Mouse (Mus musculus): ENCODE data around the gene Tnfrsf25.

The Tnfrsf25 gene

DNA sequence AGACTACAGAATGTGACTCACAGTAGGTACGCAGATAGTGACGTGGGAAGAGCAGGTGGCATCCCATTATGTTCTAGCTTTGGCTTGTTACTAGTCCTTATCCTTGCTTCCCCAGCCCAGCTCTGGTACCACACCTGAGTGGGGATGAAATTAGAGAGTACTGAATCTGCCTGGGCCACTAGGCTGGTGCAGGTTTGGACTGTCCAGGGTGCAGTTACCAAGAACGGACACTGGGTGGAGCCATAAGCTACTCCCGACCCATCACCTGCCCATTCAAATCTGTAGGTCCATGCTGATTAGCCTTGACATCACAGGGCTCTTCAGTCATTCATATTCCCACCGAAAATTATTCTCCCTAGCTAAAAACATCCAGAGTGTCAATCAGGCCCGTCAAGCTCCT, 24.7 kb downstream of the Tnfrsf25 start:
- DNase-seq (ENCODE audit: extremely low spot score, low spot score), result peak; percentile 59

GRCm38 (mm10) chr4:152141521-152142135, 25.9 kb downstream of the Tnfrsf25 start:
- DNase-seq (ENCODE audit: extremely low spot score, low spot score), result no peak

- no peak for DNase-seq (ENCODE audit: extremely low spot score, low spot score)
Measured at GRCm38 (mm10) chr4:152143632-152144031, 27.9 kb downstream of the Tnfrsf25 start.

GRCm38 (mm10) chr4:152145473-152145872, 29.7 kb downstream of the Tnfrsf25 start:
- DNase-seq (ENCODE audit: extremely low spot score, low spot score), result no peak

- no peak for DNase-seq (ENCODE audit: extremely low spot score, low spot score)
Measured at GRCm38 (mm10) chr4:152146033-152146827, 30.5 kb downstream of the Tnfrsf25 start.

- no peak for DNase-seq (ENCODE audit: extremely low spot score, low spot score)
Measured at GRCm38 (mm10) chr4:152150546-152150945, 34.8 kb downstream of the Tnfrsf25 start.

DNA sequence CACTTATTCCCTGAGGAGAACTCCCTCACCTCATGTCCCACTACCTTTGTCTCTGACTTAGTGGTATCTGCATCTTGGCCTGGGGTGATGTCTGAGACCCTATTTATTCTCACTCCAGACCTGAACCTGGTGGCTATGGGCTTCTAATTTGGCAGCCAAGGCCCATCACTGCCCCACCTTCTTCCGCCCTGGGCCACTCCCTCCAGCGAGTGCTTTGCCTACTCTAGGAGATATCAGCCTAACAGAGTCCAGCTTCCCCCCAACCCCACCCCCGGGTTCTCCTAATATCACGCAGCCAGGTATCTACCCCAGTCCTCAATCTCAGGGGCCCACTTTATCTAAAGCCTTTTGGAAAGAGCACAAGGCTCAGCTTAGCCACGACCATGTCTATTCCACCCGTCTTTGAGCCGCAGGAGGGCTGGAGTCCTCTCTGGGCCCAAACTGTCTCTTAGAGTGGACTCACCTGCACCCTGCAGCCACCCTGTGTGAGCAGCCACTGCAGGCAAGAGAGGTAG, 35.8 kb downstream of the Tnfrsf25 start:
- no peak for DNase-seq (ENCODE audit: extremely low spot score, low spot score)

- peak; percentile 69 for DNase-seq (ENCODE audit: extremely low spot score, low spot score)
Measured at GRCm38 (mm10) chr4:152151966-152152544, 36.3 kb downstream of the Tnfrsf25 start, which contains the start of gene Espn. TSS of gene Espn (minus strand) at chr4:152152371.

DNA sequence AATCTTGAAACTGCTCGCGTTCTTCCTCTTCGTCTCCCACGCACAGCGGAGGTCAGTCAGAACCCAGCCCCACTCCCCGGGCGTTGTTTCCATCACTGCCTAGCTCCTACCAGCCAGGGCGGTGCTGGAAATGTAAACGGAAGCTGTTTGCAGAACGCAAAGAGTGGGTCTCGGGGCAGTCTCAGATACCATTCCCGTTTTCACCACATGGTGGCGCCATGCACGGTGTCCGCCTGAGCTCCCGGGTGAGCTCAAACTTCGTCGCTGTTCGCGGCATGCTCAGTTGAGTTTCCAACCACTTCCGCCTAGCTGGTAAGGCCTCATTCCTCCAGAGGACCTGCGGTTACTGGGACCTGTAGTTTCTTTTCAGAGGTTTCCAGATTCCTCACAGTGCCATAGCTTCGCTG, 38.0 kb downstream of the Tnfrsf25 start:
- DNase-seq (ENCODE audit: extremely low spot score, low spot score), result peak; percentile 89

DNA sequence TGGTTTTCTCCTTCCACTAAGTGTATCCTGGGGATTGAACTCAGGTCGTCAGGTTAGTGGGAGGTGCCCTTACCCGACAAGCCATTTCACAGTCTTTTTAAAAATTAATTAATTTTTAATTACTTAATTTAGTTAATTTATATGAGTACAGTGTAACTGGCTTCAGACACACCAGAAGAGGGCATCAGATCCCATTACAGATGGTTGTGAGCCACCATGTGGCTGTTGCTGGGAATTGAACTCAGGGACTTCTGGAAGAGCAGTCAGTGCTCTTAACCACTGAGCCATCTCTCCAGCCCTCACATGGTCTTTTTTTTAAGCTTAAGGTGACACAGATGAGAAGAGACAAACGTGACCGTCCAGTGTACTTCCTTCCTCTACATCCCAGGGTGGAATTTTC, 39.3 kb downstream of the Tnfrsf25 start:
- no peak for DNase-seq (ENCODE audit: extremely low spot score, low spot score)

DNA sequence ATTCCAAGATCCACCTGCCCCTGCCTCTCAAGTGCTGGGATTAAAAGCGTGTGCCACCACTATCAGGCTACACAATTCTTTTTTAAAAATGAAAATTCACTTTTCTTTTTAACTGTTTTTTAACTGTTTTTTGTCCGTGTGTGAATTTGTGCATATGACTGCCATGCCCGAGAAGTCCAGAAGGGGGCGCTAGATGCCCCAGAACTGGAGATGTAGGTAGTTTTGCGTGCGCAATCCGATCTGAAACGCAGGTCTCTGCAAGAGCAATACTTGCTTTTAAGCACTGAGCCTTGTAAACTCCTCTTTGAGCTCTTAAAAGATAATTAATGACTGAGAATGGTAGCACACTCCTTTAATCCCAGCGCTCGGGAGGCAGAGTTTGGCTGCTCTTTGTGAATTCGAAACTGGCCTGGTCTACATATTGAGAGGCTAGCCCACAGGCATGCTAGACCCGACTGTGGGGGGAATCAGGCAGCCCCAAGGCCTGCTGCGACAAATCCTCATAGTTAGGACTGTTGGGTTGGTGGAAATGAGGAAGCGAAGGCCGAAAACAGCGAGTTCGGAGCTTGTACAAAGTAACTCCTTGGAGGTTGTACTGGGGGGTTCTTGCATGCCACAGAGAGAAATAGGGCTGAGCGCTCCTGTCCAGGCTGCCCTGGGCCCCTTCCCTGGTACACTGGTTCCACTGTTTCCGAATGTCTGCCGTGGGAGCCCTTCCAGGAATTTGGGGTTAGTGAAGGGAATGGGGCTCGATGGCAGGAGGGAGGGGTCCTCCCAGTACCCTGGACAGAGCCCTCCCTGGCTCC, 42.2 kb downstream of the Tnfrsf25 start:
- peak; percentile 60 for DNase-seq (ENCODE audit: extremely low spot score, low spot score)

DNA sequence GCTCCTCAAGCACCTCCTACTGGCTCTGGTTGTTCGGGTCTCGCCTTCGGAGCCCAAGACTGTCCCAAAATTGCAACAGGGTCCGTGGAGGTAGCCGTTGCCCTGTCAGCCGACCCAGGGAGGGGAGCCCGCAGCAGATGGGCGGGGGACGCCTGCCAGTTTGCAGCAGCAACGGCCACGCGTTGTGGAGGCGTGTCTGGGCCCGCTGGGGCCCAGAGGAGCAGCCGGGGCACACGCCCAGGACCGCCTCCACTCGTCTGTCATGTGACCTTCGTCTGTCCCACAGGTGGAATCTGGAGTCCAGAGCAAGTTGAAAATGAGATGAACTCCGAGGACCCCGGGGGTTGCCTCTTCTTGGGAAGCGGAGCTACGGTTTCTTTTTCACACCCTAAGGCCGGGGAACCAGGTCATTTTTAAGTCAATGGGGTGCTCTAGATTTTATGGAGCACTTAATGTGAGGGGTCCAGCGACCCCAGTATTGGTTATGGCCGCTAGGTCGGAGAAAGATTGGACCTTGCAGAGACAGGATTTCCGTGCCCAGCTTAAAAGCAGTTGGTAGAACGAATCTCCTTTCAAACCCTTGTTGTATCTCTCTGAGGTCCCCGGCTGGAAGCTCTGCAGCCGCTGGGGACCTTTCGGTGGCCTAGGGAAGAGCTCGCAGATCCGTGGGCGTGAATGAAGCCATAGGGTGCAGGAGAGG, 43.0 kb downstream of the Tnfrsf25 start, which contains the start of gene Hes2:
Hes2 (plus strand) TSS at position 283 of the 700 bp plus-strand sequence.
- peak; percentile 53 for DNase-seq (ENCODE audit: extremely low spot score, low spot score)

DNA sequence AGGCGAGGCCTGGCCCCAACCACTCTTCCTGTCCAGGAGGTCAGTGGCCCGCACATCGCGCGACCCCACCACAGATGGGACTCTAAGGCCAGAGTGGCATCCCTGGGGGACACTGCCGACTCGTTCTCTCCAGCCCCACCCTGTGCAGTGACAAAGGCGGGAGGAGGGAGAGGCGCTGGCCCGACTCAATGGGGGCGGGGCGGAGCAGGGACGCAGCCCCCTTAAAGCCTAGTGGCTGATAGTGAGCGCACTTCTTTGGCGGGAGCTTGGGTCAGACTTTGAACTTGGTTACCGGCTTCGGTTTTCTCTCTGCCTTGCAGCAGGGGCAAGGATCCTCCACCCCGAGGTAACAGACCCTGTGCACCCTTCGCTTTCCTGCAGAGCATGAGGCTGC, 43.5 kb downstream of the Tnfrsf25 start:
- no peak for DNase-seq (ENCODE audit: extremely low spot score, low spot score)

DNA sequence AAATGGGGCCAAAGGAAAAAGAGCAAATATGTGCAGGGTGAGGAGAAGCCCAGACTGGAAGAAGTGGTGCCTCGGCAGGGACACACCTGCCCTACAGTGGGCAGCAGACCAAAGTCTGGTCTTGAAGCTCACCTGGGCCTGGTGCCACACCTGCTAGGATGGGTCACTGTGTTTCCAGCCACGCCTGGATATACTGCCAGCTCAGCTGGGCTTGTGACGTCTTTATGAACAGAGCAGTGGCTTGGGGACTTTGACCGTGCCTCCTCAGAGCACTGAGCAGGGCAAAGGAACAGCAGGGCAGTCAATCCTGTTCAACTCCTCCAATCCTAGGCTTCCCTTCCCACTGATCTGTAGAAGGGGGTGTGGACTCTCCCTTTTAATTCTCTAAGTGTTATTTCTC, 45.0 kb downstream of the Tnfrsf25 start:
- no peak for DNase-seq (ENCODE audit: extremely low spot score, low spot score)

DNA sequence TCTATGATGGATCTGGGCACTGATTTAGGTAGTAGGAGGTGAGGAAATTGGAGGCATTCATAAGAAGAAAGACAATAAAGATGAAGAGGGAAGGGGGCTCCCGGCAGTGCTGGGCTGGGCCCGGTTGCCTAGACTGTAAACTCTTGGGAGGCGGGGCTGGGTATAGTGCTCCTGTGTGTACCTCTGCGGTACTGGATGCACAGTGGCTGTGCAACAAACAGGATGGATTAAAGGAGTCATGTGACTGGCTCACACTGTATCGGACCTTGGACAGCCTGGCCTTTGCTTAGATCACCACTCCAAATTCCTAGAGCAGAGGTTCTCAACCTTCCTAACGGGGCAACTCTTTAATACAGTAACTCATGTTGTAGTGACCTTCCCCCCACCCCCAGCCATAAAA, 45.9 kb downstream of the Tnfrsf25 start:
- no peak for DNase-seq (ENCODE audit: extremely low spot score, low spot score)

GRCm38 (mm10) chr4:152162748-152163147, 47.0 kb downstream of the Tnfrsf25 start:
- no peak for DNase-seq (ENCODE audit: extremely low spot score, low spot score)

- DNase-seq (ENCODE audit: extremely low spot score, low spot score), result peak; percentile 79
Measured at GRCm38 (mm10) chr4:152165036-152165931, 49.5 kb downstream of the Tnfrsf25 start.

- no peak for DNase-seq (ENCODE audit: extremely low spot score, low spot score)
Measured at GRCm38 (mm10) chr4:152168052-152168451, 52.3 kb downstream of the Tnfrsf25 start.

DNA sequence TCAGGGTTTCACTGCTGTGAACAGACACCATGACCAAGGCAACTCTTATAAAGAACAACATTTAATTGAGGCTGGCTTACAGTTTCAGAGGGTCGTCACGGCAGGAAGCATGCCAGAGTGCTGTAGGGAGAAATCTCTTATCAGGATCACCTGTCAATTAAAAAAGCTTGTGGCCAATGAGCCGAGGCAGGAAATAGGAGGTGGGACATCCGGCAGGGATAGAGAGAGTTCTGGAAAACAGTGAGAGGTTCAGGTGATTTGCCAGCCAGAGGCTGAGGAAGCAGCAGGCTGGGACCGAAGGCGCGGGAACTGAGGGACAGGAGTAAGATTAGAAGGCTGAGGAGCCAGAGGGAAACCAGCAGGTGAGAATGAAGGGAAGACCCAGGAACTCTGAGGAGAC, 53.4 kb downstream of the Tnfrsf25 start:
- no peak for DNase-seq (ENCODE audit: extremely low spot score, low spot score)

Data from neural tube, embryonic 10.5 days (tissue).